18 mouse cellular contexts compared by ENCODE assay signal in genomic region chr5:64519036-64519435, GRCm38 (mm10).
DNase-seq lines count a peak whose midpoint lies in the region; ATAC-seq and TF ChIP-seq lines count a peak whose summit lies in the region.
"Had no signal": no experiment of that assay in that cellular context is flagged by ENCODE, and none has a peak within 500 bp of the region (broad histone marks: within the 10 kb centered on the region; RNA-seq: fewer than 3 reads in every experiment).

No protein-coding gene starts in this region.

- TF ChIP-seq POLR2A in thymus, adult 2 months (IDR thresholded peaks at IDR 0.05; ENCODE audit: control insufficient read depth, extremely low read depth, insufficient read depth, low read length, poor library complexity), result no peak

- no peak overlapping the region for H3K4me3 ChIP-seq in thymus, adult 2 months (ENCODE audit: control insufficient read depth, insufficient read depth, low read length)
- H3K4me3 ChIP-seq in intestine, embryonic 16.5 days (ENCODE audit: low read length), result no peak overlapping the region
- H3K4me3 ChIP-seq: forebrain, embryonic 13.5 days; midbrain, embryonic 12.5 days; neural tube, embryonic 15.5 days had no signal

- ATAC-seq in intestine, embryonic 16.5 days, result peak; percentile 43
- ATAC-seq: forebrain, embryonic 13.5 days; hindbrain, postnatal 0 days; liver, postnatal 0 days; Patski had no signal

- peak; percentile 30 for DNase-seq in embryo, embryonic 10.5 days (ENCODE audit: low spot score)
- DNase-seq in embryo, embryonic 10 days (ENCODE audit: low spot score), result no peak
- DNase-seq in thymus, adult 2 months, result peak; percentile 33
- no peak for DNase-seq in thymus, adult 18-20 months
- peak; percentile 64 for DNase-seq in thymus, postnatal 4 days
- DNase-seq in cerebellum, postnatal 4 days (ENCODE audit: low spot score in 2 of 2), result no peak
- no peak for DNase-seq in cerebellum, adult 18-20 months
- DNase-seq: cerebellum, adult 9-11 months; layer of hippocampus, postnatal 36 days; liver; liver, postnatal 0 days; lung, postnatal 4 days had no signal

- no peak for TF ChIP-seq CTCF in thymus, adult 2 months (IDR thresholded peaks at IDR 0.05; ENCODE audit: borderline replicate concordance, control insufficient read depth, extremely low read depth, insufficient read depth, low read length, poor library complexity)

- H3K27ac ChIP-seq in thymus, adult 2 months (ENCODE audit: control insufficient read depth, insufficient read depth, low read length), result peak overlapping the region; percentile 11; the same call in 1 of the 2 replicates
- H3K27ac ChIP-seq in intestine, embryonic 16.5 days (ENCODE audit: low read length), result no peak overlapping the region
- H3K27ac ChIP-seq: forebrain, embryonic 13.5 days; hindbrain, postnatal 0 days; midbrain, embryonic 12.5 days; neural tube, embryonic 15.5 days had no signal

- H3K9me3 ChIP-seq in intestine, embryonic 16.5 days (ENCODE audit: control insufficient read depth, low read length), result no peaks in the 10 kb centered on the region
- H3K9me3 ChIP-seq: forebrain, embryonic 13.5 days; midbrain, embryonic 12.5 days; neural tube, embryonic 15.5 days had no signal

- no peak overlapping the region for H3K9ac ChIP-seq in intestine, embryonic 16.5 days (ENCODE audit: low read depth, low read length)
- H3K9ac ChIP-seq: forebrain, embryonic 13.5 days; liver, postnatal 0 days; midbrain, embryonic 12.5 days; neural tube, embryonic 15.5 days had no signal

- peaks cover 34% of the 10 kb centered on the region for H3K4me1 ChIP-seq in thymus, adult 2 months (replicated peaks; ENCODE audit: control insufficient read depth, insufficient read depth, low read length)
- H3K4me1 ChIP-seq in intestine, embryonic 16.5 days (ENCODE audit: control insufficient read depth, insufficient read depth, low read length), result peaks cover 19% of the 10 kb centered on the region
- H3K4me1 ChIP-seq: forebrain, embryonic 13.5 days; midbrain, embryonic 12.5 days; neural tube, embryonic 15.5 days had no signal

- no peaks in the 10 kb centered on the region for H3K27me3 ChIP-seq in thymus, adult 2 months (ENCODE audit: control insufficient read depth, insufficient read depth, low read length)
- no peaks in the 10 kb centered on the region for H3K27me3 ChIP-seq in intestine, embryonic 16.5 days (replicated peaks; ENCODE audit: control insufficient read depth, insufficient read depth, low read length)
- H3K27me3 ChIP-seq: forebrain, embryonic 13.5 days; midbrain, embryonic 12.5 days; neural tube, embryonic 15.5 days; Patski had no signal

- H3K4me2 ChIP-seq in intestine, embryonic 16.5 days (ENCODE audit: low read depth, low read length), result no peak overlapping the region
- H3K4me2 ChIP-seq: forebrain, embryonic 13.5 days; midbrain, embryonic 12.5 days; neural tube, embryonic 15.5 days had no signal

- WGBS in thymus, adult 2 months, result 58% methylated on average over 7 of the region's 7 CpGs
- WGBS in intestine, embryonic 16.5 days, result 56% methylated on average over 7 of the region's 7 CpGs

- no peaks in the 10 kb centered on the region for H3K36me3 ChIP-seq in thymus, adult 2 months (ENCODE audit: control insufficient read depth, insufficient read depth, low read length)
- no peaks in the 10 kb centered on the region for H3K36me3 ChIP-seq in intestine, embryonic 16.5 days (ENCODE audit: control insufficient read depth, insufficient read depth, low read length)
- H3K36me3 ChIP-seq: midbrain, embryonic 12.5 days; neural tube, embryonic 15.5 days had no signal

Comparison
In these comparisons a context has a peak if more than half of its experiments do, and no peak if none do; other contexts are left out.
1. DNase-seq: peak in embryo, embryonic 10.5 days (single experiment), thymus, adult 2 months (single experiment) and thymus, postnatal 4 days (single experiment); none in embryo, embryonic 10 days (single experiment), thymus, adult 18-20 months (0 of 2), cerebellum, postnatal 4 days (0 of 2) and cerebellum, adult 18-20 months (0 of 2).